Mouse (Mus musculus): ENCODE results near the gene Dlg2.

DNA sequence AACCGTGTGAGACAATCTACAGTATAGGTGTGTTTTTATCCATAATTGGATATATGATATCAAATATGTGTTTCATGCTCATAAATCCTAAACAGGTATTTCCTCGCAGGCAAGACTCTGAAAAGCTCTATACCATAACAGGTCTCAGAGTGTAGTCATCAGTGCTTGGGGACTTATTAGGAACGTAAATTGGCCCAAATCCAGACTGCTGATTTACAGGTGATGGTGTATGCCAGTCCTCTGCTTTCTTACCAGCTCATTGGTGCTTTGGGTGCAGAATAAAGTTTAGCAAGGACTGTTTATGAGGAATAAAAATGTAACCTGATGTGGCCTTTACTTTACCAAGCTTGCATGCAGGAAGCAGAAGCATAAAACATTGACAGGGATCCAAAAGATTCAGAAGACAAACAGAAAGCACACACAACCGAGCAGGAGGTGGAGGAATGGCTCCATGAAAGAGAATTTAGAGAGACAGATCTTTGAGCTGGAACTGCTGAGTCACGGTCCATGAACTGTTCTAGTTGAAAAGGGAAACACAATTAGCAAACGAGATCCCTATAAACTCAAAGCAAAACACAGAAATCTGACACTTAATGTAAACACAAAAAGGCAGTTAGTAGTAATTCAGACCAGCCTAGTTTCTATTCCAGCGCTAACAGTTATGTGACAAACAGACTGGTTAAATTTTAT lies 226.8 kb downstream of the Dlg2 start:
- TF ChIP-seq CTCF (conservative IDR thresholded peaks at IDR 0.05; ENCODE audit: low read length), result no peak
- TF ChIP-seq POU5F1 (IDR thresholded peaks at IDR 0.05; ENCODE audit: borderline replicate concordance, low read length), result no peak
